24 mouse cellular contexts compared by ENCODE assay signal in the genomic region with DNA sequence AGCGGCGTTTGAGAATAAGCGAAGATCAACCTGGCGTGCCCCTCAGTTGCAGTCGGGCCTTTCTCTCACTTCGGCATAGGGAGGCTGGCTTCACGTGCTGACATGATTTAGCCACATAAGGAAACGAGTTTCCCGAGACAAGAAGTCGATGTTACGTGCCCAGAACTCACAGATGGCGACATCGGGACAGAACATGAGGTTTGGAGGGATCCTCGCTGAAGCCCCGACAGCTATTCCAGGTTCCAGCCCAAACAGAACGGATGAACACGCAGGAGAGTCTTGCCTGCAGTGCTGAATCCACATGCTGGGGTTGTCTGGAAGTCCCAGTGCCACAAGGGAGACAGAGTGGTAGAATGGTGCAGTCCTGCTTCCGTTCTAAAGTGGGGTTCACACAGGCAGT. TPM values are rescaled to one million over a fixed set of nuclear protein-coding genes. Genes with fewer than 3 reads are reported as not detected.
DNase-seq lines count a peak whose midpoint lies in the region; ATAC-seq and TF ChIP-seq lines count a peak whose summit lies in the region.
"Had no signal": no experiment of that assay in that cellular context is flagged by ENCODE, and none has a peak within 500 bp of the region (broad histone marks: within the 10 kb centered on the region; RNA-seq: fewer than 3 reads in every experiment).

No protein-coding gene starts in this region.

- peak; percentile 91 for ATAC-seq in forebrain, postnatal 0 days
- ATAC-seq: intestine, embryonic 15.5 days had no signal

- H3K4me3 ChIP-seq in forebrain, postnatal 0 days (ENCODE audit: low read depth, low read length), result no peak overlapping the region
- H3K4me3 ChIP-seq in left cerebral cortex, adult 2 months, result no peak overlapping the region
- H3K4me3 ChIP-seq: gastrocnemius, adult 2 months; heart, embryonic 15.5 days; hindbrain, embryonic 15.5 days; intestine, embryonic 15.5 days; stomach, embryonic 15.5 days had no signal

- WGBS in forebrain, postnatal 0 days, result 74% methylated on average over 18 of the region's 18 CpGs

- H3K9me3 ChIP-seq in forebrain, postnatal 0 days (ENCODE audit: low read length), result no peaks in the 10 kb centered on the region
- H3K9me3 ChIP-seq: heart, embryonic 15.5 days; hindbrain, embryonic 15.5 days; intestine, embryonic 15.5 days; stomach, embryonic 15.5 days had no signal

- H3K27me3 ChIP-seq in forebrain, postnatal 0 days (ENCODE audit: insufficient read depth, low read length), result no peaks in the 10 kb centered on the region
- H3K27me3 ChIP-seq: heart, embryonic 15.5 days; hindbrain, embryonic 15.5 days; intestine, embryonic 15.5 days; stomach, embryonic 15.5 days had no signal

- TF ChIP-seq CTCF in forebrain, postnatal 0 days (IDR thresholded peaks at IDR 0.05; ENCODE audit: low read depth), result no peak
- no peak for TF ChIP-seq CTCF in left cerebral cortex, adult 2 months (IDR thresholded peaks at IDR 0.05)

- intact Hi-C loops in left cerebral cortex, adult 2 months (cut with DNase I), result no loop called here

- DNase-seq in right cerebral cortex, postnatal 10 days (ENCODE audit: low spot score in 2 of 2), result peak; percentile 63 to 83
- no peak for DNase-seq in right cerebral cortex, adult 18-20 months
- peak; percentile 85 for DNase-seq in forebrain, postnatal 0 days
- DNase-seq in layer of hippocampus, adult 9-10 months (ENCODE audit: low spot score), result peak; percentile 9
- peak; percentile 28 for DNase-seq in telencephalon, adult 2 months (ENCODE audit: low read depth, low spot score)
- no peak for DNase-seq in left cerebral cortex, adult 2 months (ENCODE audit: extremely low spot score in 1 of 2, low spot score in 2 of 2)
- no peak for DNase-seq in kidney, postnatal 4 days
- DNase-seq: adrenal gland, adult 2 months; cerebellum, adult 9-11 months; gastrocnemius, adult 2 months; heart, postnatal 4 days; lung, postnatal 4 days; midbrain, embryonic 14.5 days; thymus, adult 2 months had no signal

- peaks cover 23% of the 10 kb centered on the region for H3K36me3 ChIP-seq in forebrain, postnatal 0 days (ENCODE audit: insufficient read depth)
- H3K36me3 ChIP-seq: heart, embryonic 15.5 days; intestine, embryonic 15.5 days had no signal

- H3K4me1 ChIP-seq in forebrain, postnatal 0 days (ENCODE audit: insufficient read depth), result no peaks in the 10 kb centered on the region
- H3K4me1 ChIP-seq: heart, embryonic 15.5 days; hindbrain, embryonic 15.5 days; intestine, embryonic 15.5 days; stomach, embryonic 15.5 days had no signal

- no peak overlapping the region for H3K9ac ChIP-seq in forebrain, postnatal 0 days
- H3K9ac ChIP-seq: heart, embryonic 15.5 days; hindbrain, embryonic 15.5 days; intestine, embryonic 15.5 days; stomach, embryonic 15.5 days had no signal

- peak overlapping the region; percentile 29; the same call in 1 of the 2 replicates for H3K27ac ChIP-seq in forebrain, postnatal 0 days (ENCODE audit: low read depth, low read length)
- no peak overlapping the region for H3K27ac ChIP-seq in left cerebral cortex, adult 2 months
- H3K27ac ChIP-seq: gastrocnemius, adult 2 months; heart, embryonic 15.5 days; hindbrain, embryonic 15.5 days; intestine, embryonic 15.5 days; stomach, embryonic 15.5 days had no signal

- H3K4me2 ChIP-seq in forebrain, postnatal 0 days (ENCODE audit: low read depth), result no peak overlapping the region
- H3K4me2 ChIP-seq: heart, embryonic 15.5 days; hindbrain, embryonic 15.5 days; intestine, embryonic 15.5 days; stomach, embryonic 15.5 days had no signal

RNA-seq across cellular contexts. Expression of gene Chdh, which starts 29.6 kb away (rescaled TPM):
- total RNA-seq in forebrain, postnatal 0 days (2014; rRNA removed), result 0.86 and 1.5 TPM in 2 replicates
- polyA plus RNA-seq in forebrain, postnatal 0 days (2015; fragmentation: Nextera tagmentation; extraction: Ambion mirVana), result 0.21 TPM in 2 replicates
- total RNA-seq in left cerebral cortex, adult 2 months (2021), result 1 to 10 TPM; 1.6 to 2.2 TPM
- total RNA-seq: MEL had no signal
- polyA plus RNA-seq: C2C12; embryonic facial prominence, embryonic 11.5 days; limb, embryonic 11.5 days; neural tube, embryonic 11.5 days had no signal

RNA-seq across cellular contexts. Expression of gene Il17rb, which starts 29.7 kb away (rescaled TPM):
- total RNA-seq in forebrain, postnatal 0 days (2014; rRNA removed), result 0.71 and 0.92 TPM in 2 replicates
- polyA plus RNA-seq in forebrain, postnatal 0 days (2015; fragmentation: Nextera tagmentation; extraction: Ambion mirVana), result 0.54 and 1.1 TPM in 2 replicates
- 1 to 10 TPM; 1.0 to 1.5 TPM for total RNA-seq in left cerebral cortex, adult 2 months (2021)
- total RNA-seq: gastrocnemius, adult 2 months; megakaryocyte-erythroid progenitor cell, adult 5-6 weeks had no signal

Comparison
In these comparisons a context has a peak if more than half of its experiments do, and no peak if none do; other contexts are left out.
1. DNase-seq: peak in right cerebral cortex, postnatal 10 days (2 of 2), forebrain, postnatal 0 days (single experiment), layer of hippocampus, adult 9-10 months (single experiment) and telencephalon, adult 2 months (single experiment); none in right cerebral cortex, adult 18-20 months (single experiment), left cerebral cortex, adult 2 months (0 of 2) and kidney, postnatal 4 days (0 of 2).